Comparison of ENCODE assay signal across 14 mouse cellular contexts in the genomic region with DNA sequence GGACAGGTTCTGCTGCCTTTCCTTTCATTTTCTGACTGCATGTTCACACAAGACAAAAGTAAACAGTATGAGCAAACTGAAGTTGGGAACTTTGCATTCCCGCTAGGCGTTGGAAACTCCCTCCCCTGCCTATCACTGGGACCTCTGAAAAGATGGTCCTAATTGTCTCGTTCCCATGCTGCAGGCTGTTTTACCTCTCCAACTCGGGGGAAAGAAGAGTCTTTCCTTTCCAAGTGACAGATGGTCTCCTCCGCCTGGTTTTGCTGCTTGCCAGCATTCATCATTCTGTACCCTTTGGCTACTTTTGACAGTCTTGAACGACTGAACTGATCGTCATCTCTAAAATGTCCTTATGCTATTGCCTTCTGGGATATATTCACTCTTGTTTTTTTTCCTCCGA. TPM values are rescaled to one million over a fixed set of nuclear protein-coding genes. Genes with fewer than 3 reads are reported as not detected.
DNase-seq lines count a peak whose midpoint lies in the region; ATAC-seq and TF ChIP-seq lines count a peak whose summit lies in the region.
"Had no signal": no experiment of that assay in that cellular context is flagged by ENCODE, and none has a peak within 500 bp of the region (broad histone marks: within the 10 kb centered on the region; RNA-seq: fewer than 3 reads in every experiment).

No protein-coding gene starts in this region.

- no peak for TF ChIP-seq POLR2A in thymus, adult 2 months (IDR thresholded peaks at IDR 0.05; ENCODE audit: control insufficient read depth, extremely low read depth, insufficient read depth, low read length, poor library complexity)

- no peaks in the 10 kb centered on the region for H3K36me3 ChIP-seq in midbrain, postnatal 0 days (ENCODE audit: insufficient read depth, low read length)
- H3K36me3 ChIP-seq in midbrain, embryonic 13.5 days, result no peaks in the 10 kb centered on the region
- no peaks in the 10 kb centered on the region for H3K36me3 ChIP-seq in forebrain, embryonic 16.5 days (ENCODE audit: control insufficient read depth, insufficient read depth)
- no peaks in the 10 kb centered on the region for H3K36me3 ChIP-seq in stomach, embryonic 16.5 days (ENCODE audit: control insufficient read depth, insufficient read depth, low read length)
- no peaks in the 10 kb centered on the region for H3K36me3 ChIP-seq in thymus, adult 2 months (ENCODE audit: control insufficient read depth, insufficient read depth, low read length)
- H3K36me3 ChIP-seq: midbrain, embryonic 10.5 days; neural tube, embryonic 12.5 days had no signal

- H3K27me3 ChIP-seq in midbrain, postnatal 0 days (ENCODE audit: insufficient read depth, low read length), result no peaks in the 10 kb centered on the region
- no peaks in the 10 kb centered on the region for H3K27me3 ChIP-seq in midbrain, embryonic 13.5 days
- no peaks in the 10 kb centered on the region for H3K27me3 ChIP-seq in forebrain, embryonic 16.5 days (replicated peaks; ENCODE audit: control insufficient read depth, insufficient read depth, low read length)
- H3K27me3 ChIP-seq in stomach, embryonic 16.5 days (ENCODE audit: control insufficient read depth, insufficient read depth, low read length), result no peaks in the 10 kb centered on the region
- no peaks in the 10 kb centered on the region for H3K27me3 ChIP-seq in thymus, adult 2 months (ENCODE audit: control insufficient read depth, insufficient read depth, low read length)
- H3K27me3 ChIP-seq: neural tube, embryonic 12.5 days had no signal

- no peak overlapping the region for H3K9ac ChIP-seq in midbrain, postnatal 0 days (replicated peaks; ENCODE audit: low read length, poor library complexity, severe bottlenecking)
- no peak overlapping the region for H3K9ac ChIP-seq in midbrain, embryonic 13.5 days (replicated peaks)
- H3K9ac ChIP-seq in forebrain, embryonic 16.5 days (replicated peaks; ENCODE audit: low read depth, low read length), result no peak overlapping the region
- no peak overlapping the region for H3K9ac ChIP-seq in stomach, embryonic 16.5 days (ENCODE audit: low read length)
- H3K9ac ChIP-seq: neural tube, embryonic 12.5 days had no signal

- no peak overlapping the region for H3K27ac ChIP-seq in midbrain, postnatal 0 days (ENCODE audit: low read depth, low read length)
- H3K27ac ChIP-seq in midbrain, embryonic 13.5 days, result no peak overlapping the region
- H3K27ac ChIP-seq in forebrain, embryonic 16.5 days (ENCODE audit: low read length), result peak overlapping the region; percentile 87
- H3K27ac ChIP-seq in stomach, embryonic 16.5 days (ENCODE audit: low read length), result peak overlapping the region; percentile 73
- no peak overlapping the region for H3K27ac ChIP-seq in thymus, adult 2 months (ENCODE audit: control insufficient read depth, insufficient read depth, low read length)
- H3K27ac ChIP-seq: midbrain, embryonic 10.5 days; neural tube, embryonic 12.5 days had no signal

- H3K9me3 ChIP-seq in midbrain, postnatal 0 days (ENCODE audit: low read length), result no peaks in the 10 kb centered on the region
- no peaks in the 10 kb centered on the region for H3K9me3 ChIP-seq in midbrain, embryonic 13.5 days
- H3K9me3 ChIP-seq in forebrain, embryonic 16.5 days (ENCODE audit: control insufficient read depth, low read length), result no peaks in the 10 kb centered on the region
- H3K9me3 ChIP-seq in stomach, embryonic 16.5 days (replicated peaks; ENCODE audit: control insufficient read depth, low read length), result 0 out of 2 replicates have a peak, but pooled peaks cover 5% of the 10 kb centered on the region

- H3K4me2 ChIP-seq in midbrain, postnatal 0 days (ENCODE audit: low read depth, low read length, poor library complexity, severe bottlenecking), result no peak overlapping the region
- no peak overlapping the region for H3K4me2 ChIP-seq in midbrain, embryonic 13.5 days (replicated peaks)
- no peak overlapping the region for H3K4me2 ChIP-seq in forebrain, embryonic 16.5 days (ENCODE audit: low read length)
- H3K4me2 ChIP-seq in stomach, embryonic 16.5 days (ENCODE audit: low read depth, low read length), result peak overlapping the region; percentile 23; the same call in 1 of the 2 replicates
- H3K4me2 ChIP-seq: neural tube, embryonic 12.5 days had no signal

- no peak for DNase-seq in frontal cortex, postnatal 10 days (ENCODE audit: low spot score in 2 of 2)
- DNase-seq in midbrain, postnatal 0 days (ENCODE audit: low spot score), result peak; percentile 64
- no peak for DNase-seq in thymus, adult 2 months
- DNase-seq: heart, postnatal 10 days; kidney, adult 11 months; right cerebral cortex, adult 18-20 months had no signal

- TF ChIP-seq CTCF in midbrain, postnatal 0 days (IDR thresholded peaks at IDR 0.05), result no peak
- TF ChIP-seq CTCF in thymus, adult 2 months (IDR thresholded peaks at IDR 0.05; ENCODE audit: borderline replicate concordance, control insufficient read depth, extremely low read depth, insufficient read depth, low read length, poor library complexity), result no peak

- no peaks in the 10 kb centered on the region for H3K4me1 ChIP-seq in midbrain, postnatal 0 days (ENCODE audit: insufficient read depth, low read length)
- no peaks in the 10 kb centered on the region for H3K4me1 ChIP-seq in midbrain, embryonic 13.5 days (replicated peaks)
- H3K4me1 ChIP-seq in forebrain, embryonic 16.5 days (replicated peaks; ENCODE audit: control insufficient read depth, insufficient read depth, low read length), result peaks cover 10% of the 10 kb centered on the region
- no peaks in the 10 kb centered on the region; the same call in 1 of the 2 replicates for H3K4me1 ChIP-seq in stomach, embryonic 16.5 days (ENCODE audit: control insufficient read depth, insufficient read depth, low read length)
- peaks cover 11% of the 10 kb centered on the region for H3K4me1 ChIP-seq in thymus, adult 2 months (replicated peaks; ENCODE audit: control insufficient read depth, insufficient read depth, low read length)

- ATAC-seq in frontal cortex, adult (ENCODE audit: low TSS enrichment), result peak; percentile 70
- ATAC-seq in midbrain, postnatal 0 days (ENCODE audit: low FRiP score), result no peak
- no peak for ATAC-seq in midbrain, embryonic 13.5 days
- ATAC-seq in forebrain, embryonic 16.5 days, result peak; percentile 91
- ATAC-seq in stomach, embryonic 16.5 days (ENCODE audit: insufficient read depth, low FRiP score), result no peak
- ATAC-seq in megakaryocyte, adult 5-6 weeks (ENCODE audit: poor library complexity, severe bottlenecking), result no peak

- WGBS in midbrain, postnatal 0 days, result 60% methylated on average over 8 of the region's 8 CpGs
- WGBS in midbrain, embryonic 13.5 days, result 75% methylated on average over 8 of the region's 8 CpGs
- WGBS in forebrain, embryonic 16.5 days, result 37% methylated on average over 8 of the region's 8 CpGs
- 37% methylated on average over 8 of the region's 8 CpGs for WGBS in stomach, embryonic 16.5 days
- 88% methylated on average over 8 of the region's 8 CpGs for WGBS in thymus, adult 2 months

- no peak overlapping the region for H3K4me3 ChIP-seq in midbrain, postnatal 0 days (ENCODE audit: low read depth, low read length)
- H3K4me3 ChIP-seq in midbrain, embryonic 13.5 days (replicated peaks), result no peak overlapping the region
- H3K4me3 ChIP-seq in forebrain, embryonic 16.5 days (replicated peaks; ENCODE audit: low read length), result no peak overlapping the region
- H3K4me3 ChIP-seq in stomach, embryonic 16.5 days (replicated peaks; ENCODE audit: low read length), result no peak overlapping the region
- H3K4me3 ChIP-seq in thymus, adult 2 months (ENCODE audit: control insufficient read depth, insufficient read depth, low read length), result no peak overlapping the region
- H3K4me3 ChIP-seq: erythroblast, embryonic 14.5 days; midbrain, embryonic 10.5 days; neural tube, embryonic 12.5 days had no signal

RNA-seq across cellular contexts. Expression of a gene that starts 14.4 kb away (rescaled TPM):
- total RNA-seq in midbrain, postnatal 0 days (2014; rRNA removed), result 32.8 and 49.4 TPM in 2 replicates
- polyA plus RNA-seq in midbrain, postnatal 0 days (2015; fragmentation: Nextera tagmentation; extraction: Ambion mirVana), result 5.7 and 6.5 TPM in 2 replicates
- 6.0 and 6.4 TPM in 2 replicates for polyA plus RNA-seq in midbrain, embryonic 13.5 days (2015; fragmentation: Nextera tagmentation; extraction: Ambion mirVana)
- polyA plus RNA-seq in forebrain, embryonic 16.5 days (2015; fragmentation: Nextera tagmentation; extraction: Ambion mirVana), result 19.5 and 23.2 TPM in 2 replicates
- 4.5 and 5.3 TPM in 2 replicates for polyA plus RNA-seq in stomach, embryonic 16.5 days (2015; fragmentation: Nextera tagmentation; extraction: Ambion mirVana)
- 17.5 and 20.9 TPM in 2 replicates for polyA plus RNA-seq in thymus, adult 2 months (2012; rRNA removed)
- total RNA-seq in megakaryocyte, adult 5-6 weeks (2015), result 78.0 and 83.0 TPM in 2 replicates
- total RNA-seq in megakaryocyte, adult 5-6 weeks (2017), result 76.2 and 77.6 TPM in 2 replicates

Comparison
In these comparisons a context has a peak if more than half of its experiments do, and no peak if none do; other contexts are left out.
1. ATAC-seq: peak in frontal cortex, adult (single experiment) and forebrain, embryonic 16.5 days (single experiment); none in midbrain, postnatal 0 days (single experiment), midbrain, embryonic 13.5 days (single experiment), stomach, embryonic 16.5 days (single experiment) and megakaryocyte, adult 5-6 weeks (single experiment).
2. H3K27ac ChIP-seq: peak in forebrain, embryonic 16.5 days (single experiment) and stomach, embryonic 16.5 days (single experiment); none in midbrain, postnatal 0 days (single experiment), midbrain, embryonic 13.5 days (single experiment) and thymus, adult 2 months (single experiment).